Mouse (Mus musculus): ENCODE data around the gene Arhgef28.

The Arhgef28 gene

DNA sequence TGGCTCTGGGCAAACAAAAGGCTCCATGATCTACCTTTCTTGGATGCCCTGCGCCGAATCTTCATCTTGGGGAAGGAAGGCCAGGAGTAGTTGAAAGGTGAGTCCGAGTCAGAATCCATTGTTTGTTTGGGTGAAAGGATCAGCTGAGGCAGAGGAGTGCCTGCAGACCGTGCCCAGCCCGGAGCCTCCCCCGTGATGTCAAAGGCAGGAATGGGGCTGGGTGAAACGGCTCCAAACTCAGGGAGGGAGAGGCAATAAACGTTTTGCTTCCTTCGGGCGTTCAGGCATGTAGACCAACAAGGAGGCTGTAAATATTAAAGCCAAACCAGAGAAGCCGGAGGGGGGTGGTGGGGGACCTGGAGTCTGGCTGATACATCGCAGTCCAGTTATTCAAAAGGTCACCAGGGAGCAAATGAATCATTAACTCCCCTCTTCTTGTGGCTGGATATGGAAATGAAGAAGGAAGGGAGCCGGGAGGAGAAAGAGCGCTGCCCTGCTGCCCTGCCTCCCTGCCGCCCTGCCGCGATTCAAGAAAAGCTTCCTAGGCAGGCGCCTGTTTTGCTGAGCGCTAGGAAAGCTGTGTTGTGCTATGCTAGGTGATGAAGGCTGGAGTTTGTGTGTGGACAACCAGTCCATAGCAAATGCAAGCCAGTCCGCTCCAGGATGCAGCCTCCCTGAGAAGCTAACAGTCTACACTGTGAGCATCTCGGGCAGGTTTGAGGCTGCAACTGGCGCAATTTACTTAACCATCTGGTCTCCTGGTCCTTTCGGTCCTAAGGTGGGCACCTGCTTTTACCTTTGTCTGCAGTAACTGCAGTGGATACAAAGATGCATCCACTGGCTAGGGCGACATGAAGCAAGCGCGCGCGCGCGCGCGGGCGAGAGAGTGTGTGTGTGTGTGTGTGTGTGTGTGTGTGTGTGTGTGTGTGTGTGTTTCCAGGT is 190.0 kb downstream of the Arhgef28 start:
- no peak for DNase-seq (ENCODE audit: low read depth, low spot score)

DNA sequence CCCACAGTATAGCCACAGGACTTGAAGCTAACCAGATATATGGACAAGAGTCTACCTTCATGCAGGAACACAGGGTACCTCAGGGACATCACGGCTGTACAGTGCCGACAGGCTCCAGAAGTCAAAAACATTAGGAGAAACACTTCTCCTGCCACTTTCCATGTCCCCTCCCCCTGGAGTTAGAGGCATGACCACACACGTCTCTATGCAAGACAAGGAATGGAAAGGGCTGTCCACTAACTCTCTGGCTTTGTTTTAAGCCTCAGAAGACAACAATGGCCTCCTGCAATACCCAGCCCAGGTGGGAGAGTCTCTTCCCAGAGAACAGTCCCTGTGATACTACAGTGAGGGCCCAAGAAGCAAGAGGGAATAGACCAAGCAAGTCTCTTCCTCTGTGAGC is 191.3 kb downstream of the Arhgef28 start:
- DNase-seq (ENCODE audit: low read depth, low spot score), result no peak

DNA sequence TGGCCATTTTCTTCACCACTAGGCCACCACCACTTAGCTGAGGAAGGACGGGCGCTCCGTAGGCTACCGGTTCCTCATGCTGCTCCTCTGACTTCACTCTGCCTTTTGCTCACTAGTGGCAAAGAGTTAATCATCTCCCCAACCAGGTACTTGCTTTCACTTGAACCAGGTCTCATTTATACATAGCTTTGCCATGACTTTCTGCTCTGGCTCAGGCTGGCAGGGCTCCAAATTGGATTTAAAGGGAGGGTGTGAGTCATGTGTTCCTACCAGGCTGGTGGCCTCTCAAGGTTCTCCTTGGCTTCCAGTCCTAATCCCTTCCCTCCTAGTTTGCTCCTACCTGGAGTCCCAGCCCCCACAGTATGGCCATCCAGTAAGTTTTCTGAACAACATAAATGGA is 192.5 kb downstream of the Arhgef28 start:
- no peak for DNase-seq (ENCODE audit: low read depth, low spot score)

DNA sequence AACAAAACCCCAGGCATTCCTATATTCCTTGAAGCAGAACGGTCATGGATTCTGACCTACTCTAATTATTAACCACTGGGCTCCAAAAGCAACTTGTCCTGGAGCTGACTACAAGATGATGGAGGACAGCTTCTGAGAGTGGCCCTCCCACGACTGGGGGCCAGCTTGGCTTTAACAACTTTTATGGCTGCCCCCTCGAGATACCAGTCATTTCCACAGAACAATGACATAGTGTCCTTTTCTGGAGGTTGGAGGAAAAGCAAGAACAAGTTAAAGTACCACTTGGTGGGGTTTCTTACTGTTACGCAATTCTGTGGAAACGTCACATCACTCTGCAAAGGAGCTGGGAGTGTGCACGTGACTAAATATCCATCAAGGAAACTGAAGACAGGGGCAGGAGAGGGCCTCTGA is 194.3 kb downstream of the Arhgef28 start:
- no peak for DNase-seq (ENCODE audit: low read depth, low spot score)

DNA sequence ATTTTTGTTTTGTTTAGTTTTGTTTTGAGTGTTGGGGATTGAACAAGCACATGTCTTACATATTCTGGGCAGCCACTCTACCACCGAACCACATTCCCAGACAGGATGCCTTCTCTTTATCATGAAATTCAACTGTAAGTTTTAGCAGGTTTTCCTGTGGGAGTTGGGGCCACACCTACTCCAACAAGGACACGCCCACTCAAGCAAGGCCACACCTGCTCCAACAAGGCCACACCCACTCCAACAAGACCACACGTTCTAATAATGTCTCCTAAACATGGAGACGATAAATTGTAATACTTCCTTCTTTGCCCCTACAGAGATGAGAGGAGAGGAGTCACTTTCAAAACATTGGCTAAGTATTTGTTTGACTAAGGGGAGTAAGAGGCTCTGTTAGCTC is 197.2 kb downstream of the Arhgef28 start:
- no peak for DNase-seq (ENCODE audit: low read depth, low spot score)

DNA sequence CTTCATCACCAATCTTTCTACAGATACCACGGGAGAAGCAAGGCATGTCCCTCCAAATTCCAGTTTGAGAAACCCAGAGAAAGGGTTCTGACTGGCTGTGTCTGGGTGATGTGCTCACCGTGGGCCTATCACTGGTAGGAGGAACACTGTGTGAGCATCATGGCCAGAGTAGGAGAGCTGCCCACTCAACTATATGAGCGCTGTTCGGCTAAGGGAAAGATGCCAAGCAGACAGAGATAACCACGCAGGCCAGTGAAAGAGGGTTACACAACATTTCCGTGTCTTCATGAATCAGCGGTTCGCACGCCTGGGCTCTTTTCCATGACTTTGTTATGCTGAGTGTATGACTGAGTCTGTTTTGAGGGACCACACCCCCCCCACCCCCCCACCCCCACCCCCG is 197.7 kb downstream of the Arhgef28 start:
- no peak for DNase-seq (ENCODE audit: low read depth, low spot score)

DNA sequence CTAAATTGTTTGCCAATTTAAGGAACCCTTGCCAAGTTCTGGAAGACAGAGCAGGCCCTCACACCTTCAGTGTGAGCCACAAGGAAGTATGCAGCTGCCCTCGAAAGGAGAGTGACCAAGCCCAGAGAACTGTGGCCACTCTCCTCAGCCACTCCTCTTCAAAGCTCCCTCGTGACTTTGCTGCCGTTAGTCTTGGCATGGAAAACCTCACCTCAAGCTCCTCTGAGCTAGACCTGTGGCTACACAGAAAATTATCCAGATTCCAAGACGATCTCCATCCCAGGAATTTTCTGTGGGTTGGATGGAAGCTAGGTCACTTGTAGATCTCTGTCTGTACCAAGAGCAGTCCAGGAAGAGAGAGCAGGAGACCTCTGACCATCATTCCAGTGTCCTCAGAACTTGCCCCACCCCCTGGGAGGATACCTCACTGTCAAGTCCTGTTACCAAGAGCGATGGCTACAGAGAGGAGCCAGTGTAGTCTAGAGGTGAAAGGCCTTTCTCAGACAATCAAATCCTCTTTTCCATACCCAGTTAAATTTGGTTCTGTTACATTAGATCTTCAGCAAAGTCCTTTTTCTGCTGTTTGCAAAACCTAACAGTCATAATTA is 200.5 kb downstream of the Arhgef28 start:
- no peak for DNase-seq (ENCODE audit: low read depth, low spot score)

DNA sequence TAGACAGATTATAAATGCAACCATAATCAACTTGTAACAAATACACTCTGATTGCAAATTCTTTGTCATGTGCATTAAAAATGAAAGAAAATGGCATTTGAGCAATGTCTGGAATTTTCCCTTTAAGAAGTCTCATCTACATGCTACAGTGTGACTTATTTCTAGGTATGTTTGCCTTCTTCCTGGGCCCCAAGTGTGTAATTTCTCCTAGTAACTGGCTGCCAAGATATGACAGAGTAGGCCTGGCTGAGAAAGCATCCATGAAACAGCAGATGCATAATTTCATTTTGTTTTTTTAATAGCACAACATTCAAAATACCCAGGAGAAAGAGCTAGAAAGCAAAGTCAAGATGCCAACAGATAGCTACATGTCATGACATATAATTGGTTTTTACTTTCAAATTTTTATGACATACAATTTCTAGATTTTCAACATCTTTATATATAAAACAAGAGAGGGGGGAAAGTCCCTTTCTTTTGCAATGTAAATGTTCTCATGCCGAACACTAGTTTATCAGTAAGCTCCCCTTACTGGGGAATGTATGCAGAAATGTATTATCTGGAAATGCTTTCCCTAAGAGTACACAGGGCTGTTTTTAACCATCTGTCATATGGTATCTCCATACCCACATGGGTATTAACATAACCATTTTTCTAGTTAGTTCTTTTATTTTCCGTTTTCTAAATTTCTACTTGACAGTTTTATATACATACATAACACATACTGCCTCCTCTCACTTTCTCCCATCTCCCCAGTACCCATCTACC is 201.4 kb downstream of the Arhgef28 start:
- DNase-seq (ENCODE audit: low read depth, low spot score), result no peak

DNA sequence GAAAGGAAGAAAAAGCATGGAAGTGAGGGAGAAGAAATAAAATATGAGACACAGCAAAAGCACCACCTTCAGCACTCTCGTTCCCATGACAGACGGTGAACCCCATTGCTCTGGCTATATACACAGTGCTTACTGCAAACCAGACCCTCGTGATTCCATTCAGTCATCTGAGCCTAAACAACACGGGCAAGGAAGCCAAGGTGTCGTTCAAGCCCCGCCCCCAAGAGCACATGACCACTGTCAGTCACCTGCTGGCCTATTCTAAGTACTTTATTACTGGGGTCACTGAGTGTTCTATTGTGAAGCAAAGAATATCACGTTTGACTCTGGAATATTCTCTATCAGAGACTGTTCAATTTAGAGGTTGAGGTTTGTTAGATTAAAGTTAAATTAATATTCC is 202.5 kb downstream of the Arhgef28 start:
- DNase-seq (ENCODE audit: low read depth, low spot score), result no peak

DNA sequence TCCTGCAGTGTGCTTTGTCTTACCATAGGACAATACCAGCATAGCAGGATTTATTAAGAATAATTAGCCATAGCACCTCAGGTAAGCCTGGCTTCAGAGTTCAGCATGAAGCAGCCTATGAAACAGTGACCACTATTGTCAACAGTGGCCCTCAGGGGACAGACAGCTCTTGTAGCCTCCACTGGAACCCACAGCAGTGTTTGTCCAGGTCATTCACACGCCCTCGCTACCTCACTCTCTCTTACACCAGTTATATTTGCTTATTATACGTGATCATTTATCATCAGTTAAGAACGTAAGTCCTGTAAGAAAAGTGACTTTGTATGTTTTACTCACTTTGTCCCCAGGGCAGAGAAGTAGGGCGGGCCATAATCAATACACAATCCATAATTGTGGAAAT is 203.6 kb downstream of the Arhgef28 start:
- DNase-seq (ENCODE audit: low read depth, low spot score), result no peak

DNA sequence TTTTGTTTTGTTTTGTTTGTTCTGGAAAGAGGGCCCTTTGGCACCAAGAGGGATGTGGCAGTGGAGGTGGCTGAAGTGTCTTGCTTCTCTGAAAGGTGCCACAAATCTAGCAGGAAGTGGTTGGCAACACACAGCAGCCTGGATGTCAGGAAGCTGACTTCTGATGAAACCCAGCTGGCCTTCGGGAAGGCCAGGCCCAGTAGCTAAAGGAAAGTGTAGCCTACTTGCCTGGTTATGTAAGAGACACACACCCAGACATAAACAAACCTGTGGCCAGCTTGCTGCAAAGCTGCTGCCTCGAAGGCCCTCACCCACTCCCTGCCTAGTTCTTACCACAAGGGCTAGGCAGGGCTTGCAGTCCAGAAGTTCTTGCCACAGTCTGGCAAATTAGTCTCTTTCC is 204.1 kb downstream of the Arhgef28 start:
- no peak for DNase-seq (ENCODE audit: low read depth, low spot score)

DNA sequence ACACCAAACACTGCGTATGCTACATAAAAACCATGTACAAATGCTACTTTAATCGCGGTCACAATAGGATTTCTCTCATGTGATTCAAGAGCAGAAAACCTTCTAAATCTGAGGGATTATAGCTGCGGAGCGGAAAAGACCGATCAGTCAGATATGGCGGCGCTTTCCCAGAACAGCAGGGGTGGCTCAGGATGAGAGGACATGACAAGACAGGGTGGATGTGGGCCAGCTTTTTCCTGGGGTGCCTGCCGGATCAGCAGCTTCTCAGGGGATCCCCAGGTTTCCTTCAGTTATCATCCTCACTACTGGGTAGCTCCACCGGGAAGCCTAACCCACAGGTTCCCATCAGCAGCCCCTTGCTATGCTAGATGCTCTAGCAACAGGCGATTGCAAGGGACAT is 204.5 kb downstream of the Arhgef28 start:
- no peak for DNase-seq (ENCODE audit: low read depth, low spot score)

DNA sequence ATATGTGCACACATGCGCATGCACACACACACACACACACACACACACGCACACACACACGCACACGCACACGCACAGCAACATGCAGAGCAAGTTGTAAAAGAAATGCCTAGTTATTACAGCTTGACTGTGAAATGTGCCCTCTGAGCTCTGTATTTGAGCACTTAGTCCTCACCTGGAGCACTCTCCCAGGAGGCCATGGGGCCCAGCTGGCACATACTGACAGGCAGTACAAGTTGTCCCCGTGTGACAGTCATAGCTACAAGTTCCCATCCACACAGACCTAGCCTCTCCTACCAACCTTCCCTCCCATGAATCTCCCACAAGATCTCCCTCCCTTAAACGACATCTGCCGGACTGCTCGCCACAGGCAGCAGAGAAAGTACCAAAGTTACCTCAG is 205.4 kb downstream of the Arhgef28 start:
- DNase-seq (ENCODE audit: low read depth, low spot score), result no peak

DNA sequence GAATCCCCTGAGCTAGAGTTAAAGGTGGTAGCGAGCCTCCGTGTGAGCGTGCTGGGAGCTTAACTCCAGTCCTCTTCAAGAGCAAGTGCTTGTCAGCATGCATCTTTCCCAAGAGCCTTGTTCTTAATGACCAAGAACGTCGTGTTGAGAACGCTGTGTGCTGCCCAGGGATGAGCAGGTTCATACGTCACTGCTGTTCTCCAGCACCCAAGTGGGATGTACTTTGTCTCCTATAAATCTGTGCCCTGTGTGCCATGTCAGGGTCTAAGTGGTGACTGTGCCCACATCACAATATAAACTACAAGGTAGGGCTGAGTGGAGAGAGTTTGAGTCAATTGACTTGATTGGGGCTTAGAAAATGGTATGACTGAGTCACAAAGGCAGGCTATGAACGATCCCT is 207.1 kb downstream of the Arhgef28 start:
- no peak for DNase-seq (ENCODE audit: low read depth, low spot score)

DNA sequence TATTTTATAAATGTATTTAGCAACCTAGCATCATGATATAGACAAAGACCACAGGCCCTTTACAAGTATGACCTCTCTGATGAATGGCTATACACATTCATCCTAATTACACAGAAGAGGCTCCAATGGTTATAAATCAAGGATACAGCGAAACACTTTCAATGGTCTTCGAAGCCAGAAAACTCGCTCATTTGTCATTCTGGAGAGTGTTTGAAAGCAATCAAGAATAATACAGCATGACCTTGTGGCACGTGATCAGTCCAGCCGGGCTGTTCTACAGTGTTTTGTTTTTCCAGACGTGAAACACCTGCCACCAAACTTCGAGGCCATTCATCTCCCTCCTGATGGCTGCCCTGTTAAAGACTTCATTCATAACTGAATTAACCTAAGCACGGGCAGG is 207.7 kb downstream of the Arhgef28 start:
- no peak for DNase-seq (ENCODE audit: low read depth, low spot score)

DNA sequence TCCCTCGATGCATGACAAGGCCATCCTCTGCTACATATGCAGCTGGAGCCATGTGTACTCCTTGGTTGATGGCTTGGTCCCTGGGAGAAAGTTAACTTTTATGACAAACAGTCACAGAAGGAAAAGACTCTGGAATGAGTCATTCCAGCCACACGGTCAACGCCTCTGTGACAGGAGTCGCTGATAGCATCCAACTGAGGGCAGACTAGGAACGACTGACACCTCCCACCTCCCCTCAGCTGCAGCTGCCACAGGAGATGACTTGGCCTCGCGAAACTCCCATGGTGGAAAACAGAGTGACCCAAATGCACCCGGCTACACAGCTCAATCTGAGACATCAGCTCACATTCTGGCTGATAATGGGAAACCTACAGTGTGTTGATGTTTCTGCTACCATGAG is 215.3 kb downstream of the Arhgef28 start:
- DNase-seq (ENCODE audit: low read depth, low spot score), result no peak

DNA sequence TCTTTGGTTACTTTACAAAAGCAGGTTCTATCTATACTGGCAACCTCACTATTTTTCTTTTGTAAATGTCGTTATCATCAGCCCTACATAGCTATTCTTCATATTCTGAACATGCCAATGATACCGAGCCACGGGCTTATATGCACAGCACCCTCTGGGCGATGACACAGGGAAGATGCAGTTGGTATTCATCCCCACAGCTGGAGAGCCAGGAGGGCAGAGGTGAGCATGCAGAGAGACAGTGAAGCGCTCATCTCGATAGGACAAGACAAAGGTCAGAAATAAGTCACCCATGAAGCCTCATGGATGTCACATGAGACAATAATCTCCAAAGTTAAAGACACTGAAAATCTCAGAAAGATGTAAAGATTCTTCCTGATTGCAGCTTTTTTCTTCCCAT is 217.4 kb downstream of the Arhgef28 start:
- DNase-seq (ENCODE audit: low read depth, low spot score), result no peak

DNA sequence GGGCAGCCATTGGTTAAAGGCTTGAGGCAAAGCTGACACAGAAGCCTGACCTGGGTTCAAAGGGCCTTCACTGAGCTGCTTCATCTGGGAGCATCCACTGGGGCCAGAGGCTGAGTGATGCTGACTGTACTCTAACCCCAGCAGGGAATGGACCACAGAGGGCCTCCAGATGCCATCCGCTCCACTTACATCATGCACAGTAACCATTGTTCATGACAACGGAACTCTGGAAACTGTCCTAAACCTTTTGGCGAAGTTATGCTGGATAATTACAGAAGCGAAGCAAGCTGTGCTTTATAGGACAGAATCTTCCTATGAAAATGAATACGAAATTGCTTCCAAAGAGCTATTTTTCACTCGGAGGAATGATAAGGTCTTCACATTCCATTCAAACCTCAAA is 219.5 kb downstream of the Arhgef28 start:
- no peak for DNase-seq (ENCODE audit: low read depth, low spot score)

DNA sequence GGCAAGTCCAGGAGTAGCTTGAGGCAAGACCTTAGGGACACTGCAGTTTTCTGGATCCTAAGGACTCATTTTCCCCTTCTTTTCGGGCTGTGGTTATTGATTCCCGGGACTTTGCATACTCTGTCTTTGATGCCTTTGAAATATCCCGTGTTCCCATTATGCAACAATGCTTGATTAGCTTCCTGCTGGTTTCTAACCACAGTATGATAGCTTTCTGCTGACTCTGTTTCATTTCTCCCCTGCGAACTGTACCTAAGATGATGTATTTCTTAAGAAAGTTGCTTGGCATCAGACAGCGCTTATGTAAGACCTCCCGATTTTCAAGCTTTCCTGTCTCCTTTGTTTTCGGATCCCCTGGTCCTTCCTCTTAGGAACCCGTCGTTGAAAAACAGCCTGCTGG is 229.1 kb downstream of the Arhgef28 start:
- no peak for DNase-seq (ENCODE audit: low read depth, low spot score)

DNA sequence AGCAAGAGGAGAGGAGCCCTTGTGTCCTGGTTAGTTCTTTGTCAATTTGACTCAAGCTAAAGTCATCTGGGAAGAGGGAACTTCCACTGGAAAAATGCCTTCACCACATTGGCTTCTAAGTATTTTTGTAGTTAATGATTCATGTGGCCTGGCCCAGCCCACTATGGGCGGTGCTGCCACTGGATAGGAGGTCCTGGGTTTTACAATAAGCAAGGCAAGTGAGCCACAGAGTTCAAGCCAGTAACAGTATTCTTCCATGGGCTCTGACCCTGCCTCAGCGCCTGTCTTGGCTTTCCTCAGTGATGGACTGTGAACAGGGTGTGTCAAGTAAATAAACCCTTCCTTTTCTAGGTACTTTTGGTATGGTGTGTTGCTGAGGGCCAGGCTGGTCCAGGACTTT is 229.6 kb downstream of the Arhgef28 start:
- no peak for DNase-seq (ENCODE audit: low read depth, low spot score)

DNA sequence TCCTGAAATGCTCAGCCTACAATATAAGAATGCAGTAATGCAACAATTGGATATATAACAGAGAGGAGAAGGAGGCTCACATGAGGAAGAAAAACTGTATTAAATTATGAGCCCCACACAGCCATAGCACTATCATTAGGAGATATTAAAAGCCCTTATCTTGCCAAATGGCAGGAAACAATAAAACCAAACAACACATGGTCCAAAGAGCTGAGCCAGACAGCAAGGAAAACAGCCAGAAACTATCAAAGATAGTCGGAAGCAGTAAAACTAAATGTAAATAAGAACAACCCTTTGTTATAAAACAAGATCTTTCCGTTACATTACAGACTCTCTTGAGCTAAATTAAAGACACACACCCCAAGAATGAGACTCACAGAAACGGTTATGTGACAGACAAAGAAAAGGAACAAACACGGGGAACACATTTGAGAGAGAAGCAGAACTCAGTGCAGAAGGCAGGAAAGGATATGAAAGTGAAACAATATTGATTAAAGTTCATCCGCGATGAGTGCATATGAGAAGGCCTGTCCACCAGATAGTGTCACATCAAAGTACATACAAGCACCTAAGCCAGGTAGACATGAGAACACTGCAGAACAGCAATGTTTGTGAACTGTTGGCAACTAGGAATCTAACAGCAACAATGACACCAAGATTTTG is 231.6 kb downstream of the Arhgef28 start:
- DNase-seq (ENCODE audit: low read depth, low spot score), result no peak

DNA sequence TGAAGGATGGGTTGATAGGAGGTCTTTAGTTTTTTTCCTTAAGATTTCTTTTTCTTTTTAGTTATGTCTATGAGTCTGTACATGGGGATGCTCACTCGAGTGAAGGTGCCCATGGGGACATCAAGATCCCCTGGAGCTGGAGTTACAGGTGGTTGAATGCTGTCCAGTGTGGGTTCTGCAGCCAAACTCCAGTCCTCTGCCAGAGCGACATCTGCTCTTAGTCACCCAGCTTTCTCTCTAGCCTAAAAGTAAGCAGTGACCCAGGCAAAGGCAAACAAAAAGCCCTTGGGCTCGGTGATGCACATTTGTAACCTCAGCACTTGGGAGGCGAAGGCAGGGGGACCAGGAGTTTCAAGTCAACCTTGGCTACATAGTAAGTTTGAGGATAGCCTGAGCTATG is 232.3 kb downstream of the Arhgef28 start:
- no peak for DNase-seq (ENCODE audit: low read depth, low spot score)

Data from retina, postnatal 7 days (tissue).